Mouse (Mus musculus): ENCODE measurements around the gene Slc52a3. TPM values are rescaled to one million over a fixed set of nuclear protein-coding genes. Genes with fewer than 3 reads are reported as not detected.

Gene Slc52a3
- total and polyA plus RNA-seq, 2 experiments from 2014 or later, result 2.2 to 3.5 TPM

DNA sequence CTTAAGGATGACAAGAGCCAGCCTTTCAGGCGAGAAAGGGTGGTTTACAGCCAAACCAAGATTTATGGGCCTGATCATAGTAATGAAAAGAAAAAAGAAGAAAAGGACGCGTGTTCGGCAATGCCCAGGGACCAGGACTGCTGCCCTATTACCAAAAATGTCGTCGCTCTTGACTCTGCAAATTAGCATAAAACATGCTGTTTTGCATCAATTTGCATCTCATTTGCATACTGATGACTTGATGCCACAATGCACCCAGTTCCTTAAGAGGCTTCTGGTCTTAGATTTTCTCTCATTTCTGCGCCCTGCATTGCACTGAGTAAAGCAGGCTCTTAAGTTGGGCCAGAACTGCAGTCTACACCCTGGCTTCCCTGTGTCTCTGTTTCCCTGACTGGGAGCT is 54.0 kb downstream of the Slc52a3 start:
- H3K4me1 ChIP-seq (ENCODE audit: insufficient read depth, low read length), result peaks cover 9% of the 10 kb centered on the region; the same call in 1 of the 2 replicates
- H3K27ac ChIP-seq (ENCODE audit: low read depth, low read length), result no peak overlapping the region
- peak; percentile 64 for DNase-seq (ENCODE audit: low spot score)
- no peaks in the 10 kb centered on the region for H3K9me3 ChIP-seq (ENCODE audit: low read length)
- no peak for ATAC-seq (ENCODE audit: low FRiP score)
- H3K36me3 ChIP-seq (ENCODE audit: insufficient read depth, low read length), result no peaks in the 10 kb centered on the region
- no peak overlapping the region for H3K4me3 ChIP-seq (ENCODE audit: low read depth, low read length)
- H3K4me2 ChIP-seq (ENCODE audit: low read depth, low read length, poor library complexity, severe bottlenecking), result 0 out of 2 replicates have a peak overlapping the region, but pooled peaks have one; percentile 5
- 16% methylated on average over 7 of the region's 7 CpGs for WGBS
- H3K27me3 ChIP-seq (ENCODE audit: insufficient read depth, low read length), result no peaks in the 10 kb centered on the region
- no peak overlapping the region for H3K9ac ChIP-seq (replicated peaks; ENCODE audit: low read length, poor library complexity, severe bottlenecking)
- TF ChIP-seq CTCF (IDR thresholded peaks at IDR 0.05), result no peak

DNA sequence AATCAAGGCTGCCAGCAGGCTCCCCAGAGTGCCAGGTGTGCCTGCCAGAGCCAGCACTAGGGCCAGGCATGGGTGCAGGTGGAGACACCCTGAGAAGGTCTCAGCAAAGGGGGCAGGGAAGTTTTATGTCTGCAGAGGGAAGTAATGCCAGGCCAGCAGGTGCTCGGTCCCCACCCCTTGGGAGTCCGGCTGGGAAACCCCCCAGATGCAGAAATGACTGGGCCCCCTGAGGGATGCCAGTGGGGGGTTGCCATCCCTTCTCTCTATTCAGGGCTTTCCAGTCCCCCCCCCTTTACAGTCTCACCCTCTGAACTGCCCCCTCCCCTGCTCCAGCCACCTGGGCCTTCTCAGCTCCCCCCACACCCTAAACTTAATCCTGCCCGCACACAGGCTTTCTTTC is 55.7 kb downstream of the Slc52a3 start:
- TF ChIP-seq CTCF (IDR thresholded peaks at IDR 0.05), result no peak
- ATAC-seq (ENCODE audit: low FRiP score) (no peak), DNase-seq (ENCODE audit: low spot score) (no peak)
- H3K4me2 ChIP-seq (ENCODE audit: low read depth, low read length, poor library complexity, severe bottlenecking), result no peak overlapping the region
- H3K4me3 ChIP-seq (ENCODE audit: low read depth, low read length), result no peak overlapping the region
- H3K9me3 ChIP-seq (ENCODE audit: low read length), result no peaks in the 10 kb centered on the region
- H3K27ac ChIP-seq (ENCODE audit: low read depth, low read length), result no peak overlapping the region
- peaks cover 9% of the 10 kb centered on the region; the same call in 1 of the 2 replicates for H3K4me1 ChIP-seq (ENCODE audit: insufficient read depth, low read length)
- whole genome bisulfite sequencing, result 59% methylated on average over 3 of the region's 3 CpGs
- no peak overlapping the region for H3K9ac ChIP-seq (replicated peaks; ENCODE audit: low read length, poor library complexity, severe bottlenecking)
- no peaks in the 10 kb centered on the region for H3K36me3 ChIP-seq (ENCODE audit: insufficient read depth, low read length)
- H3K27me3 ChIP-seq (ENCODE audit: insufficient read depth, low read length), result no peaks in the 10 kb centered on the region

DNA sequence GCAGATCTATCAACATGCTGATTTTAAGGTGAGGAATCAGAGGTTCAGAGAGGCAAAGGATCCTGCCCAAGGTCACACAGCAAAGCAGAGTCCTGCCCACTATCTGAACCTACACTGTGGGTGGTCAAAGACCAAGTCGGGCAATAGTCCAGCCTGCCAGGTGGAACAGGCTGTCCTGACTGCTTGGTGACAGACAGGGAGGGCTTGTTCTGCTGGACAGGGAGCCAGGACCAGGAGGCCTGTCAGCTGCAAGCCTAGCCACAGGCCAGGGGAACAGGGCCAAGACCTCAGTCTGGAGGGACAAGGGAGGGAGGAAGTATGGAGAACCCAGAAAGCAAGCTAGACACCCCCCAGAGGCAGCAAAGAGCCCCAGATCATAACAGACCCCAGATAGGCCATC is 59.1 kb downstream of the Slc52a3 start:
- H3K9me3 ChIP-seq (ENCODE audit: low read length), result no peaks in the 10 kb centered on the region
- no peak overlapping the region for H3K4me3 ChIP-seq (ENCODE audit: low read depth, low read length)
- H3K9ac ChIP-seq (replicated peaks; ENCODE audit: low read length, poor library complexity, severe bottlenecking), result no peak overlapping the region
- DNase-seq (ENCODE audit: low spot score) (peak; percentile 35), ATAC-seq (ENCODE audit: low FRiP score) (no peak)
- H3K36me3 ChIP-seq (ENCODE audit: insufficient read depth, low read length), result no peaks in the 10 kb centered on the region
- WGBS, result 52% methylated on average over 1 of the region's 1 CpGs
- no peaks in the 10 kb centered on the region for H3K4me1 ChIP-seq (ENCODE audit: insufficient read depth, low read length)
- H3K4me2 ChIP-seq (ENCODE audit: low read depth, low read length, poor library complexity, severe bottlenecking), result no peak overlapping the region
- no peaks in the 10 kb centered on the region for H3K27me3 ChIP-seq (ENCODE audit: insufficient read depth, low read length)
- TF ChIP-seq CTCF (IDR thresholded peaks at IDR 0.05), result no peak
- H3K27ac ChIP-seq (ENCODE audit: low read depth, low read length), result no peak overlapping the region

DNA sequence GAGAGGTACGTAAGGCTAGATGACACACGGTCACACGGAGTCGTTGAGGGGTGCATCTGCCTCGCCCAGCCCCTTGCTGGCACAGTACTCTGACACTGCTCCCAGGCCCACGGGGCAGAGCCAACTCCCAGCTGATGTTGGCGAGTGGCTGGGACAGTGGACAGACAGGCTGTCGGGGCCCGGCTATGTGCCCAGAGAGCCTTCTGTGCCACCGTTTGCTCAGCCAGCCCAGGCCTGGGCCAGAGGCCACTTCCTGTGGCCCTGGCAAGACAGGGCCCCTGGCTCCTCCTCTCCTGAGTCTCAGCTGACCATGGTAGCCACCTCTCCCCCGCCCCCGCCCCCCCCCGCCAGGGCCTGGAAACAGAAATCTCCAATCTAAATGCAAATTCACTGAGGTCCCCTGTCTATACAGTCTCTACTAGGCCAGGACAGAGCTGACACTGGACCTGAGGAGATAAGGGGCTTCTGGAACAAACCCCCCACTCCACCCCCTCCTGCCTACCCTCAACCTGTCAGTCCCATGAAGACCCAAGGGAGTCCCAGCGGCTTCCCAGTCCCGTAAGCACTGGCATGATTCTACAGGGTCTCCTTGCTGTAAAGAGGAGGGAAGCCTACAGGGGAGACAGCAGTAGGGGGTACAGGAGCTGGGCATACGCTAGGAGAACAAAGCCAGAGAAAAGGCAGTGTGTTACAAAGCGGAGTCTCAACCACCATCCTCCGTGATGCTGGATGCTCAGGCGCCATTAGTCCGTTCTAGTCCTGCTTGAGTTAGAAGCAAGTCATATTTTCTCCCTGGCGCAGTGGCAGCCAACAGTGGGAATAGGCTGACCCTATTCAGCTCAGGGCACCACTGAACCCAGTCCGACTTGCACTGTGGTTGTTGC is 60.3 kb downstream of the Slc52a3 start:
- H3K9ac ChIP-seq (replicated peaks; ENCODE audit: low read length, poor library complexity, severe bottlenecking), result no peak overlapping the region
- H3K4me1 ChIP-seq (ENCODE audit: insufficient read depth, low read length), result no peaks in the 10 kb centered on the region
- 55% methylated on average over 20 of the region's 22 CpGs for WGBS
- no peak overlapping the region for H3K4me2 ChIP-seq (ENCODE audit: low read depth, low read length, poor library complexity, severe bottlenecking)
- no peaks in the 10 kb centered on the region for H3K36me3 ChIP-seq (ENCODE audit: insufficient read depth, low read length)
- no peak overlapping the region for H3K4me3 ChIP-seq (ENCODE audit: low read depth, low read length)
- TF ChIP-seq CTCF (IDR thresholded peaks at IDR 0.05), result no peak
- DNase-seq (ENCODE audit: low spot score) (peak; percentile 75), ATAC-seq (ENCODE audit: low FRiP score) (peak; percentile 75)
- no peaks in the 10 kb centered on the region for H3K27me3 ChIP-seq (ENCODE audit: insufficient read depth, low read length)
- no peaks in the 10 kb centered on the region for H3K9me3 ChIP-seq (ENCODE audit: low read length)
- no peak overlapping the region for H3K27ac ChIP-seq (ENCODE audit: low read depth, low read length)

DNA sequence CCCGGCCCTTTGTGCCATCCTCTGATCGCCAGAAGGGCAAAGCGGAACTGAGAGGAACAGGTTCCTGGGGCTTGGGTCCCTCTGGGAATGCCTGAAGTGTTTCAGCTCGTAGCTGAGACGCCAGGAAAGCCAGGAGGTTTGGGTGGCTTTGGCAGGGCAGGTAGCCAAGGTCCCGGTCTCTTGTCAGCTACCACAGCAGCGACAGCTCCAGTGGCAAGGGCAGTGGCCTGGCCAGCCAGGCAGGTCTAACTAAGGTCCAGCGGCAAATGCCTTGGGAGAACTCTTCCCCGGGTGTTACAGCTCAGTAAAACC is 60.9 kb downstream of the Slc52a3 start:
- no peak overlapping the region for H3K4me3 ChIP-seq (ENCODE audit: low read depth, low read length)
- H3K9me3 ChIP-seq (ENCODE audit: low read length), result no peaks in the 10 kb centered on the region
- no peak for TF ChIP-seq CTCF (IDR thresholded peaks at IDR 0.05)
- ATAC-seq (ENCODE audit: low FRiP score) (no peak), DNase-seq (ENCODE audit: low spot score) (no peak)
- 74% methylated on average over 9 of the region's 9 CpGs for WGBS
- H3K36me3 ChIP-seq (ENCODE audit: insufficient read depth, low read length), result no peaks in the 10 kb centered on the region
- no peak overlapping the region for H3K27ac ChIP-seq (ENCODE audit: low read depth, low read length)
- no peak overlapping the region for H3K4me2 ChIP-seq (ENCODE audit: low read depth, low read length, poor library complexity, severe bottlenecking)
- no peaks in the 10 kb centered on the region for H3K4me1 ChIP-seq (ENCODE audit: insufficient read depth, low read length)
- H3K9ac ChIP-seq (replicated peaks; ENCODE audit: low read length, poor library complexity, severe bottlenecking), result no peak overlapping the region
- H3K27me3 ChIP-seq (ENCODE audit: insufficient read depth, low read length), result no peaks in the 10 kb centered on the region

MicroRNAs encoded within 50 kb of the gene (microRNA counts, 519-probe panel; counts per million panel counts)
- 528 counts per million, percentile 58 among the panel's probes with 10 or more counts for microRNA mmu-miR-1953

Small RNA genes within 50 kb of the gene (microRNA-seq; reads per million reads assigned to microRNA genes)
- not detected for gene Mir1953 (ENCODE audit: borderline number of aligned reads)

Other genes starting within 250 kb of the Slc52a3 start
- gene Rspo4, start 153.6 kb upstream of the Slc52a3 start, total RNA-seq (2014; rRNA removed), result 0.33 TPM in 1 of 2 replicates, not detected in the other
- 0.44 and 0.55 TPM in 2 replicates for gene Rspo4, start 153.6 kb upstream of the Slc52a3 start, polyA plus RNA-seq (2015; fragmentation: Nextera tagmentation; extraction: Ambion mirVana)
- gene Angpt4, start 85.3 kb upstream of the Slc52a3 start, total RNA-seq (2014; rRNA removed), result 0.24 and 0.38 TPM in 2 replicates
- 0.09 and 0.25 TPM in 2 replicates for gene Angpt4, start 85.3 kb upstream of the Slc52a3 start, polyA plus RNA-seq (2015; fragmentation: Nextera tagmentation; extraction: Ambion mirVana)
- gene Fam110a, start 16.3 kb upstream of the Slc52a3 start, total RNA-seq (2014; rRNA removed), result 25.9 and 28.7 TPM in 2 replicates
- 36.1 and 43.5 TPM in 2 replicates for gene Fam110a, start 16.3 kb upstream of the Slc52a3 start, polyA plus RNA-seq (2015; fragmentation: Nextera tagmentation; extraction: Ambion mirVana)
- gene Scrt2, start 85.0 kb downstream of the Slc52a3 start, total RNA-seq (2014; rRNA removed), result 6.7 and 10.8 TPM in 2 replicates
- 2.2 and 2.3 TPM in 2 replicates for gene Scrt2, start 85.0 kb downstream of the Slc52a3 start, polyA plus RNA-seq (2015; fragmentation: Nextera tagmentation; extraction: Ambion mirVana)
- gene Srxn1, start 109.0 kb downstream of the Slc52a3 start, total RNA-seq (2014; rRNA removed), result 24.5 and 46.1 TPM in 2 replicates
- gene Srxn1, start 109.0 kb downstream of the Slc52a3 start, polyA plus RNA-seq (2015; fragmentation: Nextera tagmentation; extraction: Ambion mirVana), result 24.8 and 29.5 TPM in 2 replicates
- 2.7 TPM in 1 of 2 replicates, not detected in the other for gene Tcf15, start 147.1 kb downstream of the Slc52a3 start, total RNA-seq (2014; rRNA removed)
- gene Tcf15, start 147.1 kb downstream of the Slc52a3 start, polyA plus RNA-seq (2015; fragmentation: Nextera tagmentation; extraction: Ambion mirVana), result 0.58 and 0.90 TPM in 2 replicates
- gene Csnk2a1, start 230.3 kb downstream of the Slc52a3 start, total RNA-seq (2014; rRNA removed), result 156 and 161 TPM in 2 replicates
- 101 and 106 TPM in 2 replicates for gene Csnk2a1, start 230.3 kb downstream of the Slc52a3 start, polyA plus RNA-seq (2015; fragmentation: Nextera tagmentation; extraction: Ambion mirVana)

All from midbrain, postnatal 0 days (tissue).